Mouse (Mus musculus): Measurements from ENCODE around the gene Cttnbp2. TPM values are rescaled to one million over a fixed set of nuclear protein-coding genes. Genes with fewer than 3 reads are reported as not detected.
"Not testable (repeated sequence)": the region's sequence is repeated elsewhere in the genome, so short reads cannot be mapped to it uniquely, and the experiment has no call there.

Cttnbp2 gene
- total RNA-seq, 2 experiments from 2014 or later, result 4.7 to 6.9 TPM

- intact Hi-C loops (cut with DNase I), result no loop called here
These were observed 93.1 kb downstream of the Cttnbp2 start for GRCm38 (mm10) chr6:18421561-18421960.

GRCm38 (mm10) chr6:18420660-18421059, 94.0 kb downstream of the Cttnbp2 start:
- no peak for DNase-seq
- intact Hi-C loops (cut with DNase I), result no loop called here

More at GRCm38 (mm10) chr6:18421561-18421960, 93.1 kb downstream of the Cttnbp2 start:
- DNase-seq, result no peak

- no peak for DNase-seq
- intact Hi-C loops (cut with DNase I), result no loop called here
These were observed 96.7 kb downstream of the Cttnbp2 start for GRCm38 (mm10) chr6:18417866-18418454.

DNA sequence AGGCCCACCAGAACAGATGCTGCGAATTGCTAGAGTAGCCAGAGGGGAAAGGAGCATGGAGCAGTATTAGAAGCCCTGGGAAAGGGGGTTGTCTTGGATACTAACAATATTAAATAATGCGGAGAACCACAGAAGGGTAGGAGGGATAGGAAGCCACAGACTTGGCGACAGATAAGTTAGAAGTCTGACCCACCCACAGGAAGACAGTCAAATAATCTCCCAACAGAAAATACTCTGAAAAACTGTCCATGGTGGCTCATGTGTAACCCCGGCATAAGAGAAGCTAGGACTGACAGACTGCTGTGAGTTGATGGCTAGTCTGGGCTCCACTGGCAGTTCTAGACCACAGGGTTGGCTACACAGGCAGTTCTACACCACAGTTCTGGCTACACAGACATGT, 98.7 kb downstream of the Cttnbp2 start:
- DNase-seq, result no peak
- intact Hi-C loops (cut with DNase I), result no loop called here

DNA sequence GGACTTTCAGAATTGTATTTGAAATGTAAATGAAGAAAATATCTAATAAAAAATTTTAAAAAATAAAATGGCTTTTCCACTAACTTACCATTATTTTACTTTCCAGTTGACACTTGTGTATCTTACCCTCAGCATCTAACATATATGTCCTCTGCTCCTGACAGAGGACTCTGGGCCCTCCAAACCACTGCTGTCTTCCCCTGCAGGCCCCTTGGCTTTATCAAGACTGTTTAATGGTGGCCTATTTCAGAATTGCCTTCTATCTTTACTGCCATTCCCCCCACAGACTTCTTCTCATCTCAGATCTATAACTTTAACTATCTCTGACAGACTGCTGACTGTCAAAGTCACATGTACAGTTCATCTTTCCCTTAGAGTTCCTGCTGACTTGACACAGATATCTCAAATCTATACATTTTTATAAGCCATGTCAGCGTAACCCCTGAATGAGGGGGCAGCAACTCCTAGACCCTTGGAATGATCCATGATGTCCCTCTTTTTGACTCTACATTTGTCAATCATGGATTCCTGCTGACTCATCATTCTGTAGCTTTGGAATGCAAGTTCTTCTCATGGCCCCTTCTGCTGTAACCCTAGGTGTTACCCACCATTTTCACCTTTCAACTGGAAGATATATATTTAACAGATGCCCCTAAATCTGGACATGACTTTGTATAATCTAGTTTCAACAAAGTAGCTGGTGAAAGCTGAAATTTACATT, 103.0 kb downstream of the Cttnbp2 start:
- intact Hi-C loops (cut with DNase I), result no loop called here
- DNase-seq, result no peak

DNA sequence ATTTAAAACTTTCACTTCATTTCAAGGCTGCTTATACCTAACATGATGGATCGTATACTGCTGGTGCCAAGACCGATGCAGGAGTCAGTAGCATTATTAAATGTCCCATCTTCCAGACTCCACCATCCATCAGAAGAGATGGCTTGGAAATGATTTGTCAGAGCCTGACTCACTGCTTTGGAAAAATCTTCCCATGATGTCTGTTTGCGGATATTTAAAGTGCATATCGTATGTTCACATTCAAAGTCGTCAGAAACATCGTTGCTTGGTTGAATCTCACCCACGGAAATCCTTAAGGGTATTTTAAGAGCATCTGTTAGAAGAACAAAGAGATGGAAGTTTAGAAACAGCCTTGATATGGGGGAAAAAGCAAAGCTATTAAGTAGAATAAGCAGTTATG, 106.2 kb downstream of the Cttnbp2 start:
- no peak for DNase-seq
- intact Hi-C loops (cut with DNase I), result loop anchor here (10.0 kb wide), 1 partner anchor 106 kb away; the partner anchor contains the start of gene Cttnbp2

GRCm38 (mm10) chr6:18401066-18401674, 113.5 kb downstream of the Cttnbp2 start:
- DNase-seq, result peak in 1 of 2 experiments; percentile 15
- intact Hi-C loops (cut with DNase I), result loop anchor here (1.0 to 10.0 kb wide), 2 partner anchors 114 to 418 kb away; partner anchors contain the start of gene Cttnbp2

- intact Hi-C loops (cut with DNase I), result no loop called here
- DNase-seq, result no peak
These were observed 133.3 kb downstream of the Cttnbp2 start for GRCm38 (mm10) chr6:18381380-18381779.

GRCm38 (mm10) chr6:18380300-18381202, 134.1 kb downstream of the Cttnbp2 start:
- no peak for DNase-seq
- intact Hi-C loops (cut with DNase I), result no loop called here

GRCm38 (mm10) chr6:18377755-18378154, 136.9 kb downstream of the Cttnbp2 start:
- DNase-seq, result not testable (repeated sequence)
- intact Hi-C loops (cut with DNase I), result loop anchor here (10.0 kb wide), 1 partner anchor 223 kb away; no protein-coding TSS in a partner anchor

DNA sequence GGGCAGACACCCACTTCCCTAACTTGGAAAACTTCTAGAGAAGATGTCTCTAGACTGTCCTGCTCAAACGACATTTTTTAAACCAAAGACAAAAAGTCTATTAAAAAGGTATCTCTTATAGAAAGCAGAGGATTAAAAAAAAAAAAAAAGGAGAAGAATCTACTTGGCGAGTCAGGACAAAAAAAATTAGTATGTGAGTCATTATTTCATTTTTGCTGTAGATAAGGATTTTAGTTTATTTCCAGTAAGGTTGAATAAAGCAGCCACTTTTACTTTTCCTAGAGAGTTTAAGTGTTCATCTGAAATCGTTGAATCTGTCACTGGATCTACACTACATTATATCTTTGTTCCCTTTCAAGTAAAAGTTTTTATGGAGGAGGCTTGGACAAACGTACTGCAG, 139.9 kb downstream of the Cttnbp2 start:
- intact Hi-C loops (cut with DNase I), result loop anchor here (10.0 kb wide), 1 partner anchor 220 kb away; no protein-coding TSS in a partner anchor
- no peak for DNase-seq

DNA sequence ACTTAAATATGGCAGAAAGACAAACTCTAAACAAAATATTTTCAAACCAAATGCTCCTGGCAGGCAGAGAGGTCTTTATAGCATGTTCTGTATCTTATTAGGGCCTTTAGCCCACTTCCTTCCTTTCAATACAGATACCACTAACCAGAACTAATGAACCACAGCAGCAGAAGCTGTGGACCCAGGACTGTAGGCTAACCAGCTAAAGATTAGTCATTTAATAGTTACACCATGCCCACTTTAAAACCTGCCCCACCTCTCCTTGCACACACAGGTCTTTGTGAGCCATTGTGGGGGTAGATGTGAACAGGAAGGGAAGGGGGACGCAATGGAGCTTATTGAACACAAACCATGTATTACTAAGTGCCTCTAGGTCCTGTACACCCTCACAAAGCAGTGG, 141.0 kb downstream of the Cttnbp2 start:
- intact Hi-C loops (cut with DNase I), result loop anchor here (2.0 to 10.0 kb wide), 2 partner anchors 219 to 285 kb away; no protein-coding TSS in a partner anchor
- no peak for DNase-seq

GRCm38 (mm10) chr6:18372447-18373228, 142.0 kb downstream of the Cttnbp2 start:
- intact Hi-C loops (cut with DNase I), result loop anchor here (2.0 to 10.0 kb wide), 2 partner anchors 218 to 284 kb away; no protein-coding TSS in a partner anchor
- DNase-seq, result peak; percentile 65 to 72

DNA sequence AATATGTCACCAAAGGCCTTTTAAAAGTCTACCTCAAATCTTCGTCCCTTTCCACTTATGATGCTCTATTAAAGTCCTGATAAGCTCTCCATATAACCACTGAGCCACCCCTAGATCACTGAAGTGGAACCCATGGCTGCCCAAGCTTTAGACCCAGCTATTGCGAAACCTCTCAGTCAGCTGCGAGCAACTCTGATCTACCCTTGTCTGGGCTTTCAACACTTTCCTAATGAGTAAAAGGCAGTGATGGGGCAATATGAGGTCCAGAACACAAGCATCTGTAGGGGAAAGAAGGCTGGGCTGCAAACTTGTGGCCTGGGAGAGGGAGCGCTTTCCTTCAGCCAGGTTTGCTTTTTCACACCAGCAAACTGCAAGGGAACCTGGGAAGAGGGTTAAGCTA, 144.9 kb downstream of the Cttnbp2 start:
- intact Hi-C loops (cut with DNase I), result loop anchor here (10.0 kb wide), 1 partner anchor 215 kb away; no protein-coding TSS in a partner anchor
- DNase-seq, result no peak

DNA sequence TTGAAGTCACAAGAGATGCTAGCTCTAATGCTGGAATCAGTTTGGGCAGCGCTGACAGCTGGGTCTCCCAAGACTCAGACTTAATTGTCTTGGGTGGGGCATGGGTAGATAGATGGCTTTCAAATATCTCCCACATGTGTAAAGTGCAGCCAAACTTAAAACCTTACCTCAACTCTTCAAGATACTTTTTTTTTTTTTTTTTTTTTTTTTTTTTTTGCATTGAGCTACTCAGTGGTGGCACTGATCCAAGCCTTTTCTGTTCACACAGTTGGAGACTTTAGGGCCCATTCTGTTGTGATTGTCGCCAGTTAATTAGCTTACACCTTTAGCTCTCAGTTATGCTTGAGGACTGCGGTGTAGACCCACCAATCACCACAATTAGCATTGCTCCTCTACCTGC, 145.6 kb downstream of the Cttnbp2 start:
- intact Hi-C loops (cut with DNase I), result no loop called here
- DNase-seq, result no peak

GRCm38 (mm10) chr6:18362232-18362631, 152.4 kb downstream of the Cttnbp2 start:
- intact Hi-C loops (cut with DNase I), result no loop called here
- DNase-seq, result no peak

DNA sequence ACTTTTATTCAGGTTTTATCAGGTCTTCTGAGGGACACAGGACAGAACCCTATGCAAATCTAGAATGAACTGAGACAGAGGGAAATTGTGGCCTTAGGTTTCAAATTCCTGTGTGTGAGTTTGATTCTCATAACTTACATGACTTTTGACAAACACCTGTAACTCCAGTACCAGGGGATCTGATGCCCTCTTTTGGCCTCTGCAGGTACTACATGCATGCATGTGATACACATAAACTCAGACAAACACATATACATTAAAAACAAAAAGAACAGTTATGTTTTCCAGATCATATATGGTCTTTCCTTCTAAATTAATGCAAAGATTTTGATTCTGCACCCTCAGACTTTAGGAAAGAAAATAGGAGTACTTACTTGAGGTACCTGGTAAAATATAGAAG, 153.7 kb downstream of the Cttnbp2 start:
- no peak for DNase-seq
- intact Hi-C loops (cut with DNase I), result no loop called here

DNA sequence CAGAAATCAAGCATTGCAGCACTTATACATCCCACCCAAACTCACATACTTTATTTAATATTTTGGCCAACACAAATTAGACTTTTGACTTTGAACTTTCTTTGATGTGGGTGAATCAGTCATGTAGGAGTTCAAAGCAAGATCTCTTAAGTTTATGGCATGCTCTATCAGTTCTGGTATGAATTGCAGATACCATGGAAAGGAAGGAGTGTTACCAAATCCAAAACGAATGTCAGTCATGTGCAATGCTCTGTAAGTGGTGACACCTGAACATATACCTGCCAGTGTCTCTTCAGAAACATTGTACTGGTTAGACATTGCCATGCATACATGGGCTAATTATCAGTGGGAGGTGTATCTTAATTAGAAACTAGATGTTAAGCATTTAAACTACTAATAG, 154.5 kb downstream of the Cttnbp2 start:
- no peak for DNase-seq
- intact Hi-C loops (cut with DNase I), result no loop called here

DNA sequence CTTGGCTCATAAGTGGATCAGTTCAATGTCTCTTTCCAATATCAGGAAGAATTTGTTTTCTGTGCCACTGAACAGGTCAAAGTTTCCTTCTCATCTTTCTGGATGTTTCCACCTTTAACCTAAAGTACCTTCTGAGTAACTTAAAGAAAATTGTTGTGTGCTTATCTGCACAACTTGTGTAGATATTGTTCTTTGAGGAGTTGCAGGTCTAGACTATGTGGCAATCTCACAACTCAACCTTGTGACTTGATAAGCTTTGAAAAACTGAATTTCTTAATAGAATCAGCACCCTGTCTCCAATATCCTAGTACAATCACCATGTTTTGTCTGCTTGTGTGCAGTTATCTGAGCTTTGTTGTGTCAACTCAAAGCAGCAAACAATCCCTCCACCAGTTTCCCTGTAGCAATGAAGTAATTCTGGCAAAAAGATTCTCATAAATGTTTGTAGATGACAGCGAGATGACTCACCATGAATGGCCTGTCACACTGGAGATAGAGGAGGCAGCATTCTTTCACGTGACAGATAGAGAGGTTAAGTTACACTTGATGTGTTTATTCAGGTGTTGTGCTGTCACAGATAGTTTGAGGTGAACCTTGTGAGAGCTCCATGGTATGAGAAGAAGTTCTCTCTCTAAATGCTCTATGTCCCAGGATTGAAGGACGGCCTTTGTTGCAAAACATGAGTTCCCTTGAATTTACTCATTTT, 165.3 kb downstream of the Cttnbp2 start:
- no peak for DNase-seq
- intact Hi-C loops (cut with DNase I), result no loop called here

All from heart, postnatal 10 days (tissue).